Comparison of ENCODE assay signal across 8 mouse cellular contexts in genomic region chr8:66687511-66688329, GRCm38 (mm10). TPM values are rescaled to one million over a fixed set of nuclear protein-coding genes. Genes with fewer than 3 reads are reported as not detected.
DNase-seq lines count a peak whose midpoint lies in the region; ATAC-seq and TF ChIP-seq lines count a peak whose summit lies in the region.

Npy5r (minus strand) TSS chr8:66688128.

- DNase-seq in cerebellum, adult 2 months: peak; percentile 8 to 24
- DNase-seq in cerebellum, adult 11 months: no peak
- peak; percentile 42 for DNase-seq in forebrain, embryonic 14.5 days (ENCODE audit: low spot score)
- peak; percentile 44 to 54 for DNase-seq in left cerebral cortex, adult 2 months (ENCODE audit: extremely low spot score in 1 of 2, low spot score in 2 of 2)
- no peak for DNase-seq in natural killer cell, adult 2 months (ENCODE audit: low spot score in 2 of 2)

- no peaks in the 10 kb centered on the region for H3K36me3 ChIP-seq in ES-Bruce4 (ENCODE audit: control insufficient read depth, insufficient read depth, low read length, poor library complexity, severe bottlenecking)
- H3K36me3 ChIP-seq in forebrain, embryonic 14.5 days (ENCODE audit: control insufficient read depth, insufficient read depth, low read length): no peaks in the 10 kb centered on the region
- no peaks in the 10 kb centered on the region for H3K36me3 ChIP-seq in neural tube, embryonic 12.5 days

- ATAC-seq in forebrain, embryonic 14.5 days: peak; percentile 84
- ATAC-seq in neural tube, embryonic 12.5 days (ENCODE audit: low FRiP score, low read depth): peak; percentile 77
- ATAC-seq in megakaryocyte-erythroid progenitor cell, adult 5-6 weeks (replicated peaks; ENCODE audit: low FRiP score, low TSS enrichment, poor library complexity, severe bottlenecking): no peak

- no peak for TF ChIP-seq POLR2A in cerebellum, adult 2 months (IDR thresholded peaks at IDR 0.05; ENCODE audit: borderline replicate concordance, insufficient read depth, low read length)
- TF ChIP-seq POLR2A in ES-Bruce4 (IDR thresholded peaks at IDR 0.05; ENCODE audit: insufficient read depth, low read length): no peak

- no peak for TF ChIP-seq EP300 in ES-Bruce4 (IDR thresholded peaks at IDR 0.05; ENCODE audit: insufficient read depth, low read depth, low read length)

- H3K27me3 ChIP-seq in cerebellum, adult 2 months (ENCODE audit: control insufficient read depth, insufficient read depth, low read length): no peaks in the 10 kb centered on the region; the same call in 1 of the 2 replicates
- peaks cover 8% of the 10 kb centered on the region for H3K27me3 ChIP-seq in ES-Bruce4 (ENCODE audit: control insufficient read depth, insufficient read depth, low read length, poor library complexity, severe bottlenecking)
- H3K27me3 ChIP-seq in forebrain, embryonic 14.5 days (replicated peaks; ENCODE audit: control insufficient read depth, insufficient read depth, low read length): 0 out of 2 replicates have a peak, but pooled peaks cover 4% of the 10 kb centered on the region
- H3K27me3 ChIP-seq in neural tube, embryonic 12.5 days (replicated peaks): peaks cover 10% of the 10 kb centered on the region

- intact Hi-C loops in left cerebral cortex, adult 2 months (cut with DNase I): no loop called here

- H3K4me2 ChIP-seq in forebrain, embryonic 14.5 days (ENCODE audit: low read length): peak within 1 kb of the TSS; percentile 94
- H3K4me2 ChIP-seq in neural tube, embryonic 12.5 days (replicated peaks): peak within 1 kb of the TSS; percentile 94

- TF ChIP-seq CTCF in cerebellum, adult 2 months (IDR thresholded peaks at IDR 0.05; ENCODE audit: borderline replicate concordance, insufficient read depth, low read depth, low read length): no peak
- no peak for TF ChIP-seq CTCF in ES-Bruce4 (IDR thresholded peaks at IDR 0.05; ENCODE audit: low read depth, low read length)
- no peak for TF ChIP-seq CTCF in left cerebral cortex, adult 2 months (IDR thresholded peaks at IDR 0.05)

- WGBS in cerebellum, adult 2 months: 2% methylated on average over 43 of the region's 43 CpGs
- under 1% methylated on average over 43 of the region's 43 CpGs for WGBS in forebrain, embryonic 14.5 days
- WGBS in neural tube, embryonic 12.5 days: 2% methylated on average over 43 of the region's 43 CpGs

- H3K4me3 ChIP-seq in cerebellum, adult 2 months (replicated peaks; ENCODE audit: insufficient read depth, low read depth, low read length): peak within 1 kb of the TSS; percentile 46
- peak within 1 kb of the TSS; percentile 41 for H3K4me3 ChIP-seq in ES-Bruce4 (ENCODE audit: low read depth, low read length)
- H3K4me3 ChIP-seq in forebrain, embryonic 14.5 days (ENCODE audit: low read depth, low read length): peak within 1 kb of the TSS; percentile 49
- peak within 1 kb of the TSS; percentile 72 for H3K4me3 ChIP-seq in left cerebral cortex, adult 2 months
- H3K4me3 ChIP-seq in neural tube, embryonic 12.5 days: peak within 1 kb of the TSS; percentile 44

- no peak within 1 kb of the TSS for H3K27ac ChIP-seq in cerebellum, adult 2 months (ENCODE audit: insufficient read depth, low read length)
- no peak within 1 kb of the TSS for H3K27ac ChIP-seq in ES-Bruce4 (ENCODE audit: insufficient read depth, low read length)
- H3K27ac ChIP-seq in forebrain, embryonic 14.5 days (ENCODE audit: low read depth, low read length): no peak within 1 kb of the TSS
- H3K27ac ChIP-seq in left cerebral cortex, adult 2 months: peak within 1 kb of the TSS; percentile 93
- H3K27ac ChIP-seq in neural tube, embryonic 12.5 days: no peak within 1 kb of the TSS

- no peaks in the 10 kb centered on the region; the same call in 1 of the 2 replicates for H3K4me1 ChIP-seq in cerebellum, adult 2 months (ENCODE audit: control insufficient read depth, insufficient read depth, low read length)
- no peaks in the 10 kb centered on the region for H3K4me1 ChIP-seq in ES-Bruce4 (ENCODE audit: control insufficient read depth, insufficient read depth, low read length)
- H3K4me1 ChIP-seq in forebrain, embryonic 14.5 days (ENCODE audit: control insufficient read depth, insufficient read depth, low read length): no peaks in the 10 kb centered on the region
- 0 out of 2 replicates have a peak, but pooled peaks cover 4% of the 10 kb centered on the region for H3K4me1 ChIP-seq in neural tube, embryonic 12.5 days

- H3K9ac ChIP-seq in ES-Bruce4 (ENCODE audit: low read depth, poor library complexity, severe bottlenecking): peak within 1 kb of the TSS; percentile 7; the same call in 1 of the 2 replicates
- H3K9ac ChIP-seq in forebrain, embryonic 14.5 days (ENCODE audit: low read length): peak within 1 kb of the TSS; percentile 73
- peak within 1 kb of the TSS; percentile 62 for H3K9ac ChIP-seq in neural tube, embryonic 12.5 days

- H3K9me3 ChIP-seq in ES-Bruce4 (replicated peaks; ENCODE audit: control insufficient read depth, insufficient read depth, low read length, poor library complexity, severe bottlenecking): no peaks in the 10 kb centered on the region
- H3K9me3 ChIP-seq in forebrain, embryonic 14.5 days (replicated peaks; ENCODE audit: control insufficient read depth, low read length): no peaks in the 10 kb centered on the region
- no peaks in the 10 kb centered on the region for H3K9me3 ChIP-seq in neural tube, embryonic 12.5 days

RNA-seq across cellular contexts. Expression of gene Npy5r, which starts in this region (rescaled TPM):
- polyA plus RNA-seq in cerebellum, adult 2 months (2012; rRNA removed): 1.8 and 2.0 TPM in 2 replicates
- polyA plus RNA-seq in ES-Bruce4 (2011; ENCODE audit: insufficient read depth, insufficient read length, low read depth, missing spikeins): not detected in 2 replicates
- 0.38 and 0.54 TPM in 2 replicates for polyA plus RNA-seq in forebrain, embryonic 14.5 days (2014; fragmentation: Nextera tagmentation; extraction: Ambion mirVana)
- 1 to 10 TPM; 6.3 to 6.8 TPM for total RNA-seq in left cerebral cortex, adult 2 months (2021)
- polyA plus RNA-seq in neural tube, embryonic 12.5 days (2016; fragmentation: Nextera tagmentation; extraction: Ambion mirVana): 0.52 and 0.57 TPM in 2 replicates
- not detected in 2 replicates for total RNA-seq in megakaryocyte-erythroid progenitor cell, adult 5-6 weeks (2014; fragmentation: Nextera tagmentation)
- total RNA-seq in megakaryocyte-erythroid progenitor cell, adult 5-6 weeks (2017): not detected in 2 replicates

Comparison
In these comparisons a context has a peak if more than half of its experiments do, and no peak if none do; other contexts are left out.
1. RNA of gene Npy5r (total RNA-seq): 6.3 to 6.8 TPM in left cerebral cortex, adult 2 months; not detected in megakaryocyte-erythroid progenitor cell, adult 5-6 weeks; every median in the first group is over 4 times any median in the second.
2. DNase-seq: peak in cerebellum, adult 2 months (2 of 2) and left cerebral cortex, adult 2 months (2 of 2); none in cerebellum, adult 11 months (single experiment) and natural killer cell, adult 2 months (0 of 2).
3. Peak in DNase-seq, ATAC-seq, H3K4me3 ChIP-seq, H3K9ac ChIP-seq and H3K4me2 ChIP-seq in forebrain, embryonic 14.5 days; RNA of the gene not detected or under 1 TPM.
4. Peak in ATAC-seq, H3K4me3 ChIP-seq, H3K9ac ChIP-seq and H3K4me2 ChIP-seq in neural tube, embryonic 12.5 days; RNA of the gene not detected or under 1 TPM.
5. H3K9ac ChIP-seq: peak in every context shown above with its lines; median percentile 73 in forebrain, embryonic 14.5 days; 62 in neural tube, embryonic 12.5 days; 7 in ES-Bruce4.
6. Peak in every context shown above with its lines, with median percentiles within 50 percentile points of each other: H3K4me3 ChIP-seq.